Mouse (Mus musculus) lung, postnatal 25 days (tissue): ENCODE results near the gene Apbb1.

Experiments
- DNase-seq: peaks from one replicate; pipeline ENCODE4 v3.0.0; 2022; ENCODE audit warnings: low spot score

Apbb1 gene

GRCm38 (mm10) chr7:105519771-105520170 lies 61.7 kb downstream of the Apbb1 start:
- DNase-seq, result no peak

- no peak for DNase-seq
Observed at GRCm38 (mm10) chr7:105519336-105519735, 62.1 kb downstream of the Apbb1 start.

GRCm38 (mm10) chr7:105516669-105517360 lies 64.6 kb downstream of the Apbb1 start:
- DNase-seq, result no peak

GRCm38 (mm10) chr7:105515178-105515577 lies 66.3 kb downstream of the Apbb1 start:
- DNase-seq, result peak; percentile 35

- no peak for DNase-seq
Observed at GRCm38 (mm10) chr7:105514561-105514960, 66.9 kb downstream of the Apbb1 start.

GRCm38 (mm10) chr7:105513845-105514291 lies 67.6 kb downstream of the Apbb1 start:
- no peak for DNase-seq

GRCm38 (mm10) chr7:105510143-105510542 lies 71.3 kb downstream of the Apbb1 start:
- no peak for DNase-seq
